Mouse (Mus musculus): Measurements from ENCODE around the gene Clec4a1. TPM values are rescaled to one million over a fixed set of nuclear protein-coding genes. Genes with fewer than 3 reads are reported as not detected.
A peak's percentile ranks its signal among the peaks of the same experiment; 100 is the strongest.

Gene Clec4a1
- polyA plus RNA-seq (2012; rRNA removed): 6.8 and 9.3 TPM in 2 replicates

DNA sequence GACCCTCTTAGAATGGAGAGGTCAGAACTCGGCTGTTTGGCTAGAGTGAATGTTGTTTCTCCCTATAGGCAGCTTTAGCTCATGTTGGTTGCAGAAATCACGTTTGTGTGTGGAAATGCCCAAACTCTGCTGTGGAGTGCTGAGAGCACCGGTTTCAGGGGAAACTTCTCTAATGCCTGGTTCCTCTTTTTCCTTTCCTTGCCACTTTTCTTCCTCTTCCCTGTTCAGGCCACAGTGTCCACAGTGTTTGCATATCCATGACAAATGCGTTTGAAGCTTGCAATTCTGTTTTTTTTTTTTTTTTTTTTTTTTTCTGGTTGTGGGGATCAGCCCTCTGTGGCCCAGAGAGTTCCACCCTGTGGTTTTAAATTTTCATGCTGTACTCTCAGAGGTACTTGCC is at the start of gene Clec4a1:
TSS of gene Clec4a1 (plus strand) at position 398 of the 400 bp plus-strand sequence.
- peak within 1 kb of the TSS; percentile 57; the same call in 1 of the 2 replicates for H3K27ac ChIP-seq (ENCODE audit: insufficient read depth, low read length)
- TF ChIP-seq CTCF (IDR thresholded peaks at IDR 0.05; ENCODE audit: extremely low read depth, insufficient read depth, insufficient read length, insufficient replicate concordance) (no peak), POLR2A (IDR thresholded peaks at IDR 0.05; ENCODE audit: low read depth, low read length) (no peak)
- WGBS: 12% methylated on average over 4 of the region's 4 CpGs
- H3K36me3 ChIP-seq (ENCODE audit: control insufficient read depth, insufficient read depth, low read length): no peaks in the 10 kb centered on the region
- no peak for DNase-seq (ENCODE audit: low read depth in 1 of 2, low spot score in 2 of 2)
- H3K4me1 ChIP-seq (ENCODE audit: control insufficient read depth, insufficient read depth, insufficient read length): peaks cover 5% of the 10 kb centered on the region; the same call in 1 of the 2 replicates
- peak within 1 kb of the TSS; percentile 16; the same call in 1 of the 2 replicates for H3K4me3 ChIP-seq (ENCODE audit: extremely low read depth, insufficient read depth, insufficient read length)
- H3K27me3 ChIP-seq (ENCODE audit: control insufficient read depth, insufficient read depth, low read length): no peaks in the 10 kb centered on the region

- 11% methylated on average over 5 of the region's 5 CpGs for WGBS
- no peaks in the 10 kb centered on the region; the same call in 1 of the 2 replicates for H3K27me3 ChIP-seq (ENCODE audit: control insufficient read depth, insufficient read depth, low read length)
- H3K36me3 ChIP-seq (ENCODE audit: control insufficient read depth, insufficient read depth, low read length): 0 out of 2 replicates have a peak, but pooled peaks cover 1% of the 10 kb centered on the region
- DNase-seq (ENCODE audit: low read depth in 1 of 2, low spot score in 2 of 2): peak; percentile 54 to 90
- H3K4me3 ChIP-seq (ENCODE audit: extremely low read depth, insufficient read depth, insufficient read length): no peak overlapping the region
- H3K27ac ChIP-seq (ENCODE audit: insufficient read depth, low read length): peak overlapping the region; percentile 72; the same call in 1 of the 2 replicates
- TF ChIP-seq CTCF (IDR thresholded peaks at IDR 0.05; ENCODE audit: extremely low read depth, insufficient read depth, insufficient read length, insufficient replicate concordance) (no peak), POLR2A (IDR thresholded peaks at IDR 0.05; ENCODE audit: low read depth, low read length) (no peak)
- peaks cover 11% of the 10 kb centered on the region for H3K4me1 ChIP-seq (ENCODE audit: control insufficient read depth, insufficient read depth, insufficient read length)
Observed at GRCm38 (mm10) chr6:122872800-122873199, 48.8 kb upstream of the Clec4a1 start.

- Histone ChIP-seq H3K36me3 (ENCODE audit: control insufficient read depth, insufficient read depth, low read length) (peaks cover 4% of the 10 kb centered on the region; the same call in 1 of the 2 replicates), H3K27me3 (ENCODE audit: control insufficient read depth, insufficient read depth, low read length) (no peaks in the 10 kb centered on the region; the same call in 1 of the 2 replicates), H3K4me1 (ENCODE audit: control insufficient read depth, insufficient read depth, insufficient read length) (peaks cover 11% of the 10 kb centered on the region), H3K27ac (ENCODE audit: insufficient read depth, low read length) (peak within 1 kb of the TSS; percentile 80), H3K4me3 (ENCODE audit: extremely low read depth, insufficient read depth, insufficient read length) (peak within 1 kb of the TSS; percentile 90)
- peak; percentile 94 to 96 for DNase-seq (ENCODE audit: low read depth in 1 of 2, low spot score in 2 of 2)
- TF ChIP-seq CTCF (IDR thresholded peaks at IDR 0.05; ENCODE audit: extremely low read depth, insufficient read depth, insufficient read length, insufficient replicate concordance) (peak; percentile 77), POLR2A (IDR thresholded peaks at IDR 0.05; ENCODE audit: low read depth, low read length) (peak; percentile 78)
- 6% methylated on average over 43 of the region's 43 CpGs for WGBS
Observed at GRCm38 (mm10) chr6:122873871-122874719, 47.6 kb upstream of the Clec4a1 start, which contains the start of gene Necap1. Necap1 (plus strand) TSS chr6:122874474.

GRCm38 (mm10) chr6:122874720-122875389 is 46.8 kb upstream of the Clec4a1 start:
- no peak for TF ChIP-seq CTCF (IDR thresholded peaks at IDR 0.05; ENCODE audit: extremely low read depth, insufficient read depth, insufficient read length, insufficient replicate concordance)
- no peak for TF ChIP-seq POLR2A (IDR thresholded peaks at IDR 0.05; ENCODE audit: low read depth, low read length)
- WGBS: under 1% methylated on average over 31 of the region's 31 CpGs
- peaks cover 5% of the 10 kb centered on the region; the same call in 1 of the 2 replicates for H3K36me3 ChIP-seq (ENCODE audit: control insufficient read depth, insufficient read depth, low read length)
- H3K4me1 ChIP-seq (ENCODE audit: control insufficient read depth, insufficient read depth, insufficient read length): peaks cover 11% of the 10 kb centered on the region
- DNase-seq (ENCODE audit: low read depth in 1 of 2, low spot score in 2 of 2): no peak
- no peaks in the 10 kb centered on the region; the same call in 1 of the 2 replicates for H3K27me3 ChIP-seq (ENCODE audit: control insufficient read depth, insufficient read depth, low read length)
- H3K27ac ChIP-seq (ENCODE audit: insufficient read depth, low read length): peak overlapping the region; percentile 80
- H3K4me3 ChIP-seq (ENCODE audit: extremely low read depth, insufficient read depth, insufficient read length): peak overlapping the region; percentile 90

GRCm38 (mm10) chr6:122879141-122879735 is 42.4 kb upstream of the Clec4a1 start:
- H3K4me3 ChIP-seq (ENCODE audit: extremely low read depth, insufficient read depth, insufficient read length): no peak overlapping the region
- H3K36me3 ChIP-seq (ENCODE audit: control insufficient read depth, insufficient read depth, low read length): peaks cover 35% of the 10 kb centered on the region
- H3K27me3 ChIP-seq (ENCODE audit: control insufficient read depth, insufficient read depth, low read length): no peaks in the 10 kb centered on the region; the same call in 1 of the 2 replicates
- no peak for TF ChIP-seq POLR2A (IDR thresholded peaks at IDR 0.05; ENCODE audit: low read depth, low read length)
- TF ChIP-seq CTCF (IDR thresholded peaks at IDR 0.05; ENCODE audit: extremely low read depth, insufficient read depth, insufficient read length, insufficient replicate concordance): no peak
- no peak for DNase-seq (ENCODE audit: low read depth in 1 of 2, low spot score in 2 of 2)
- H3K27ac ChIP-seq (ENCODE audit: insufficient read depth, low read length): no peak overlapping the region
- WGBS: 85% methylated on average over 7 of the region's 7 CpGs
- peaks cover 2% of the 10 kb centered on the region for H3K4me1 ChIP-seq (ENCODE audit: control insufficient read depth, insufficient read depth, insufficient read length)

GRCm38 (mm10) chr6:122879781-122880505 is 41.7 kb upstream of the Clec4a1 start:
- TF ChIP-seq CTCF (IDR thresholded peaks at IDR 0.05; ENCODE audit: extremely low read depth, insufficient read depth, insufficient read length, insufficient replicate concordance): no peak
- no peak for TF ChIP-seq POLR2A (IDR thresholded peaks at IDR 0.05; ENCODE audit: low read depth, low read length)
- H3K27ac ChIP-seq (ENCODE audit: insufficient read depth, low read length): no peak overlapping the region
- H3K4me3 ChIP-seq (ENCODE audit: extremely low read depth, insufficient read depth, insufficient read length): no peak overlapping the region
- DNase-seq (ENCODE audit: low read depth in 1 of 2, low spot score in 2 of 2): no peak
- H3K27me3 ChIP-seq (ENCODE audit: control insufficient read depth, insufficient read depth, low read length): no peaks in the 10 kb centered on the region
- H3K36me3 ChIP-seq (ENCODE audit: control insufficient read depth, insufficient read depth, low read length): peaks cover 39% of the 10 kb centered on the region
- WGBS: 92% methylated on average over 7 of the region's 7 CpGs
- peaks cover 2% of the 10 kb centered on the region; the same call in 1 of the 2 replicates for H3K4me1 ChIP-seq (ENCODE audit: control insufficient read depth, insufficient read depth, insufficient read length)
